Mouse (Mus musculus) liver, adult 2 months (tissue): ENCODE results near the gene Tln2.

ENCODE experiments used
- CTCF ChIP-seq: fragments of 200-500 bp; IDR thresholded peaks from 2 replicates; pipeline ENCODE4 v1.5.1; 2011; ENCODE audit warnings: low read depth, low read length, control low read depth
- POLR2A ChIP-seq: fragments of 200-500 bp; IDR thresholded peaks from 2 replicates; pipeline ENCODE4 v1.6.1; 2011; ENCODE audit warnings: low read length, control low read depth; ENCODE audit not compliant: insufficient read depth; ENCODE audit errors: extremely low read depth

- TF ChIP-seq POLR2A (no peak), CTCF (no peak)
Observed at GRCm38 (mm10) chr9:67260835-67261599, 298.5 kb downstream of the Tln2 start.
